ENCODE assay signal across 28 mouse cellular contexts in the genomic region with DNA sequence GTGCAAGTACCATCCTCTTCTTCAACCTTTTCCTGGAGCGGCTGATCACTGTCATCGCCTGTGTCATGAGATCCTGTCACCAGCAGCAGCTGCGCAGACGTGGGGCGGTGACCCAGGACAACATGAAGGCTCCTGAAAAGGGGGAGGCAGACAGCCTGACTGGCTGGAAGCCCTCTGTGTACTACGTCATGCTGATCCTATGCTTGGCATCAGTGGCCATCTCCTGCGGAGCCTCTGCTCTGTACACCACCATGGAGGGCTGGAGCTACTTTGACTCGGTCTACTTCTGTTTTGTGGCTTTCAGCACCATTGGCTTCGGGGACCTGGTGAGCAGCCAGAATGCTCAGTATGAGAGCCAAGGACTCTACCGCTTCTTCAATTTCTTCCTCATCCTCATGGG.
"Had no signal": no experiment of that assay in that cellular context is flagged by ENCODE, and none has a peak within 500 bp of the region (broad histone marks: within the 10 kb centered on the region; RNA-seq: fewer than 3 reads in every experiment).

No protein-coding gene starts in this region.

- H3K4me1 ChIP-seq: heart, embryonic 10.5 days; heart, embryonic 13.5 days; hindbrain, embryonic 10.5 days; hindbrain, embryonic 12.5 days; intestine, embryonic 15.5 days; limb, embryonic 10.5 days; limb, embryonic 12.5 days; liver, embryonic 13.5 days; liver, embryonic 15.5 days had no signal

- H3K27ac ChIP-seq: heart, adult 2 months; heart, embryonic 10.5 days; heart, embryonic 13.5 days; hindbrain, embryonic 10.5 days; hindbrain, embryonic 12.5 days; hindbrain, embryonic 14.5 days; intestine, embryonic 15.5 days; left cerebral cortex, adult 2 months; limb, embryonic 10.5 days; limb, embryonic 12.5 days; liver, embryonic 13.5 days; liver, embryonic 15.5 days had no signal

- DNase-seq: gastrocnemius, postnatal 10 days; heart, adult 2 months; heart, postnatal 10 days; heart, postnatal 4 days; kidney, adult 18-20 months; kidney, adult 8-10 months; kidney, postnatal 10 days; kidney, postnatal 25 days; kidney, postnatal 4 days; liver; liver, embryonic 13.5 days; liver, postnatal 0 days; lung, adult 2 months had no signal

- H3K4me2 ChIP-seq: heart, embryonic 13.5 days; hindbrain, embryonic 12.5 days; hindbrain, embryonic 14.5 days; intestine, embryonic 15.5 days; limb, embryonic 12.5 days; liver, embryonic 11.5 days; liver, embryonic 13.5 days; liver, embryonic 15.5 days had no signal

- ATAC-seq: hindbrain, embryonic 16.5 days; inflammation-experienced regulatory T-cells, adult 6 months; intestine, embryonic 15.5 days; intestine, postnatal 0 days; liver, postnatal 0 days had no signal

- H3K27me3 ChIP-seq: heart, embryonic 13.5 days; hindbrain, embryonic 12.5 days; intestine, embryonic 15.5 days; limb, embryonic 12.5 days; liver, embryonic 13.5 days; liver, embryonic 15.5 days had no signal

- H3K9ac ChIP-seq: heart, embryonic 13.5 days; hindbrain, embryonic 12.5 days; hindbrain, embryonic 14.5 days; intestine, embryonic 15.5 days; limb, embryonic 12.5 days; liver, embryonic 13.5 days; liver, embryonic 15.5 days; liver, postnatal 0 days had no signal

- H3K36me3 ChIP-seq: heart, embryonic 10.5 days; heart, embryonic 13.5 days; hindbrain, embryonic 10.5 days; hindbrain, embryonic 12.5 days; intestine, embryonic 15.5 days; limb, embryonic 10.5 days; limb, embryonic 12.5 days; liver, embryonic 13.5 days; liver, embryonic 15.5 days had no signal

- H3K4me3 ChIP-seq: heart, adult 2 months; heart, embryonic 10.5 days; heart, embryonic 13.5 days; hindbrain, embryonic 10.5 days; hindbrain, embryonic 12.5 days; intestine, embryonic 15.5 days; layer of hippocampus, adult 2 months; left cerebral cortex, adult 2 months; limb, embryonic 10.5 days; limb, embryonic 12.5 days; liver, embryonic 13.5 days; liver, embryonic 15.5 days had no signal

- H3K9me3 ChIP-seq: heart, embryonic 10.5 days; heart, embryonic 13.5 days; hindbrain, embryonic 10.5 days; hindbrain, embryonic 12.5 days; intestine, embryonic 15.5 days; limb, embryonic 10.5 days; limb, embryonic 12.5 days; liver, embryonic 13.5 days; liver, embryonic 15.5 days had no signal
